Mouse (Mus musculus) adrenal gland, adult 8-10 months (tissue): Measurements from ENCODE around the gene Rad18. TPM values are rescaled to one million over a fixed set of nuclear protein-coding genes. Genes with fewer than 3 reads are reported as not detected.

ENCODE experiments used
- DNase-seq: peaks from one replicate; pipeline ENCODE4 v3.0.0; 2022
- total RNA-seq, 4 experiments: library from RNA; stranded (reverse); gene quantifications; 2 replicates each; pipeline ENCODE4 v1.2.4; 2022

Rad18 gene
- total RNA-seq, 4 experiments from 2014 or later = 6.2 to 8.7 (median 7.8) TPM

DNA sequence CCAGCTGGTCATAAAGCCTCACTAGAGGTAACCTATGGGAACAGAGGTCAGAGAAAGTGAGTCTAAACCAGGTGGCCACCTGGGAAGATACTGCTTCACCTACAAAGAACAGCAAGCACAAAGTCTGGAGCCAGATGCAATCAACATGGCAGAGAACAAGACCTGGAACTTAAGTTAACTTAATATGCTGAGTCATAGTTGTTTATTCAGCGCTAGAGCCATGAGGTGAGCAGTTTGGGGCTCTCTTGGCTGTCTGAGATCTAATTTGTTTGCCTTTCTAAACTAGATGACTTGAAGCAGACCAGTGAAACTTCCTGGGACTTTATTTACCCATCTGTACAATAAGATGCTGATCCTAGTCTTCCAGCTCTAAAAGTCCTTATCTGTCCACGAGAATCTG lies 12.4 kb downstream of the Rad18 start:
- no peak for DNase-seq

DNA sequence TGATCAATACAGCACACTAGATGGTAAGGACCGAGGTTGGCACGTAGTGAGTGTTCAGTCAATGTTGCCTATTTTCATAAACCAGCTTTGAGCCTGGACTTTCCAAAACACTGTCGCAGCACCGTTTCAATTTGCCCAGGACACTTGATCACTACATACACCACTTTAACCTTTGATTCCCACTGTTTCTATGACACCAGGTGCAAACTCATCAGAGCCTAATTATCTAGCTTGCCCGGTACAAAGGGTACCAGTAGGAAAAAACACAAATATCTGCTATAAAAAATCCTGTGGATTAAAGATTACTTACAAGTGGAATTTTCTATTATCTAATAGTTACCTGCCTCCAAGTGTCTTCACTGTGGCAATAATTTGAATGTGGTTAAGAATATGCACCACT lies 64.4 kb downstream of the Rad18 start:
- no peak for DNase-seq

DNA sequence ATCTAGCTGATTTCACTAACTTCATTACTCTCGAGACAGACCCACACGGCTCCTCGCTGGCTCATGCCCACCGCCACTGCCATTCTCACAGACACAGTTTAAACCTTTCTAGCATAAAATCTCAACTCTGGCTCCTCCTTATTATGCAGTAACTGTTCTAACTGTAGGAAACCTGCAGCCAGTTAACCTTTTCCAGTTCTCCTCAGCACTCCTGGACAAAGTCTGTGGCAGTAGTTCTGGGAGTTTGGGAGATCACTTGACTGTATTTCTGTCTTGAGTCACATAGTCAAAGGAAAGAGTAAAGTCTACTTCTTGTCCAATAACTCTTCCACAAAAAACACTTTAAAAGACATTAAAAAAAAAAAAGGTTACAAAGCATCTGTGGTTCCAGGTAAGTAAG lies 66.2 kb downstream of the Rad18 start:
- DNase-seq = no peak

DNA sequence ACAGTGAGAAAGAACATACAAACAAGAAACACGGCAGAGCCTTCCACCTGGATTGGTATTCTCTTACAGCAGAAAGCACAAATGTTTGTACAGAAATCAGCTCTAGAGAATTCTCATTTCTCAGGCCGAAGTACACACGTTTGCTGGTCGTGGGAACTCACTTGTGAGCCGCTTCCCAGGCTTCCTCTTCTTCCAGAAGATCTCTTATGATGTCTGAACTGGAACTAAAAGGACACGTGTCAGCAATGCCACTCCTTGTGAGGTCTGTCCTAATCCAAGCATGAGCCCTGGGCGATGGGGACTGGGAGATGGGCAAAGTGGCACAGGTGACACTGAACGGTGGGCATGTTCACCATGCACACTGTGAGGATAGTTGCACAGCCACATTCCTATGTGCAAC lies 68.2 kb downstream of the Rad18 start:
- no peak for DNase-seq

- DNase-seq = no peak
Observed at GRCm38 (mm10) chr6:112622321-112622720, 74.2 kb downstream of the Rad18 start.

- DNase-seq = no peak
Observed at GRCm38 (mm10) chr6:112620027-112620426, 76.5 kb downstream of the Rad18 start.

DNA sequence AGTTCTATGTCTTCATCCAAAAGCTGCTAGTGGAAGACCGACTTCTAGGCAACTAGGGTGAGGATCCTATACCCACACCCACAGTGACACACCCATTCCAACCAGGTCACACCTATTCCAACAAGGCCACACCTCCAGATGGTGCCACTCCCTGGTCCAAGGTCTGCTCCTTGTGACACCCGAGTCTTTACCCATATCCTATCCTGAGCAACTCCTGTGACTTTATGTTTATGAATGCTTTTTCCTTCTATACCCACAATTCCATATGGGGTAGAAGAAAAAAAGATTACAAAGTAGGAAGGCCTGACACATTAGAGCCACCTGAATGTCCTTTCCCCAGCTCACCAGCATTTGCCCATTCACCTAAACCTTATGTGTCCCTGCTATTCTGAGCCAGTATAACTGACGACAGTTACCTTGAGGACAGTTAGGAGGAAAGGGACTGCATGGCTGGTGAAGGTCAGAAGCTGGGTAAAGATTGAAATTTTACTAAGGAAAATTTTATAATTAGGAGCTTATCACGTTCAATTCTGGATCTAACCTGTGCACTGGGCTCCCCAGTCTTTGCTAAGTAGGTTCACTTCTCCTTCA lies 78.7 kb downstream of the Rad18 start:
- no peak for DNase-seq

- DNase-seq = no peak
Observed at GRCm38 (mm10) chr6:112609027-112609426, 87.5 kb downstream of the Rad18 start.

DNA sequence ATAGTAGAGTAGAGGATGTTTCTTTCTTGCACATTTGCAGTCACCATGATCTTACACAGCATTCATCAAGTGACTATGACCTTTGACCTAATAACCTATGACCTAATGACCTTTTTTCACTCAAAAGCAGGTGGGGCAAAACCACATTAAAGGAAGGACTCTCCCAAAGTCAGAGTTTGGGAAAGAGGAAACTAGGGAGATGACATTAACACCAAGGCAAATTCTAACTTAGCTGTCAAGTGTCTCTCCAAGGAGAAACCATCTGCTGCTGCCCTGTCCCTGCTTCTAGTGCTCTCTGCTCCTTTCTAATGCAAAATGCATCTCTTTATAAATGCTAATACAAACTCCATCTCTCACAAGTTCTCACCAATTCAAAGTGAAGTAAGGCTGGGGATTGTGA lies 92.6 kb downstream of the Rad18 start:
- no peak for DNase-seq

- DNase-seq = no peak
Observed at GRCm38 (mm10) chr6:112594971-112595370, 101.5 kb downstream of the Rad18 start.

GRCm38 (mm10) chr6:112587912-112588311 lies 108.6 kb downstream of the Rad18 start:
- DNase-seq = no peak

- DNase-seq = no peak
Observed at GRCm38 (mm10) chr6:112586999-112587398, 109.5 kb downstream of the Rad18 start.

- DNase-seq = no peak
Observed at GRCm38 (mm10) chr6:112584961-112585360, 111.5 kb downstream of the Rad18 start.

GRCm38 (mm10) chr6:112582022-112582421 lies 114.5 kb downstream of the Rad18 start:
- no peak for DNase-seq

DNA sequence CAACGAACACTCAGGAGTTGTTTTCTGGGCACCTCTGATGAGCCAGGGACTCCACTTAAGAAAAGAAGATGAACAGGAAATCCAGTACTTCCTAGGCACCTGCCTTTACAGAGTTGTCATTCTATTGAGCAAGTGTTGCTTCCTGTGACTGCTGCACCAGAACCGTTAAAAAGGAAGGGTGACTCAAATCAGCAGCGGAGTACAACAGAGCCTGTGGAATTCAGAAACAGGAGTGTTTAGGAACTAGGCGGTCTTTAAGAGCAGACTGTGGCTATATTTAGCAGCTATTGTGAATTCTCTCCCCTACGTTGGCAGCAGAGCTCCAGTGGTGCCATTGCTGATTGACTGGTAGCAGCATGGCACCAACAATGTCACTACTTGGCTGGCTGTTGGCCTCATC lies 119.3 kb downstream of the Rad18 start:
- no peak for DNase-seq

DNA sequence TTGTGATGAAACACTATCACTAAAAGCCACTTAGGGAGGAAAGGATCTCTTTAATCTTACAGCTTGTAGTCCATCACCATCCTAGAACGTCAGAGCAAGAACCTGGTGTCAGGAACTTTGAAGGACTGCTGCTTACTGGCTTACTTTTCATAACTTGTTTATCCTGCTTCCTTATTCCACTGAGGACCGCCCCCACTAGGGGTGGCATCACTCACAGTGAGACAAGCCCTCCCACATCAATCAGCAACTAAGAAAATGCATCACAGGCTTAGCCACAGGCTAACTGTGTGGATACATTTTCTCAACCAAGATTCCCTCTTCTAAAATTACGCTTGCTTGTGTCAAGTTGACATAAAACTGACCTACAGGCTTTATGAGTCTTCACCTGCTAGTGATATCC lies 121.9 kb downstream of the Rad18 start:
- no peak for DNase-seq

DNA sequence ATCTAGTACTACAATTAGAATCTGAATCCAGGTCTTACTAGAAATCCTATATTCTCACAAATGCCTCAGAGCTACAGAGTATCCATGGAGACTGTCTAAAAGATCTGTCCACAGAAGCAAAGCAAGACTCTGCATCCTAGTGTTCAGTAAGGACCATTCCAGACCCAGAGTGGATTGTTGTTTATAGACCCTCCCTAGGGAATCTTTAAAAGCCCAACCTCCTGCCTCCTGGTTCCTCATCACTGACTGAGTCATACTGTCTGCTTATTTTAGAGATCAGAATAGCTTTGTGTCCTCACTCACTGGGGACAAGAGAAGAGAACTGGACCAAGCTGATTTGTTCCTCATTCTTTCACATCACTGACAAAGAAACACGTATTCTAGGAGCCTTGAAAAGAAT lies 126.1 kb downstream of the Rad18 start:
- DNase-seq = no peak

Other genes starting within 250 kb of the Rad18 start
- gene Cav3, start 237.2 kb downstream of the Rad18 start, total RNA-seq = not detected
- gene Oxtr, start 206.7 kb downstream of the Rad18 start, total RNA-seq = 100 to 1,000 TPM in 2 of 4 experiments, 10 to 100 TPM in 2; 15.5 to 261 (median 124) TPM